Mouse (Mus musculus) R1 (cell line): ENCODE results near the gene Hsd11b1.
"Not testable (repeated sequence)": the region's sequence is repeated elsewhere in the genome, so short reads cannot be mapped to it uniquely, and the experiment has no call there.

Experiments
- DNase-seq: peaks from one replicate; pipeline ENCODE4 v3.0.0-alpha.2; 2018; ENCODE audit warnings: low read depth, low spot score

Hsd11b1 gene

GRCm38 (mm10) chr1:193263955-193264598 is at the start of gene Hsd11b1:
TSS of gene Hsd11b1 (minus strand) at chr1:193264075.
- no peak for DNase-seq

- DNase-seq: no peak
Measured at GRCm38 (mm10) chr1:193311596-193311995, 47.7 kb upstream of the Hsd11b1 start.

GRCm38 (mm10) chr1:193310519-193311085 is 46.7 kb upstream of the Hsd11b1 start:
- no peak for DNase-seq

GRCm38 (mm10) chr1:193309785-193310518 is 46.1 kb upstream of the Hsd11b1 start:
- DNase-seq: no peak

GRCm38 (mm10) chr1:193306832-193307231 is 43.0 kb upstream of the Hsd11b1 start:
- no peak for DNase-seq

- no peak for DNase-seq
Measured at GRCm38 (mm10) chr1:193305386-193305785, 41.5 kb upstream of the Hsd11b1 start.

- DNase-seq: no peak
Measured at GRCm38 (mm10) chr1:193303096-193303495, 39.2 kb upstream of the Hsd11b1 start.

- no peak for DNase-seq
Measured at GRCm38 (mm10) chr1:193302093-193302405, 38.2 kb upstream of the Hsd11b1 start.

GRCm38 (mm10) chr1:193301216-193302092 is 37.6 kb upstream of the Hsd11b1 start:
- DNase-seq: peak; percentile 55

- DNase-seq: no peak
Measured at GRCm38 (mm10) chr1:193299995-193300394, 36.1 kb upstream of the Hsd11b1 start.

- DNase-seq: no peak
Measured at GRCm38 (mm10) chr1:193298141-193298765, 34.4 kb upstream of the Hsd11b1 start.

- no peak for DNase-seq
Measured at GRCm38 (mm10) chr1:193295920-193296319, 32.0 kb upstream of the Hsd11b1 start.

- DNase-seq: no peak
Measured at GRCm38 (mm10) chr1:193293926-193294325, 30.1 kb upstream of the Hsd11b1 start.

- no peak for DNase-seq
Measured at GRCm38 (mm10) chr1:193293039-193293438, 29.2 kb upstream of the Hsd11b1 start.

- DNase-seq: no peak
Measured at GRCm38 (mm10) chr1:193290686-193291085, 26.8 kb upstream of the Hsd11b1 start.

- DNase-seq: no peak
Measured at GRCm38 (mm10) chr1:193289914-193290313, 26.0 kb upstream of the Hsd11b1 start.

- no peak for DNase-seq
Measured at GRCm38 (mm10) chr1:193289076-193289475, 25.2 kb upstream of the Hsd11b1 start.

GRCm38 (mm10) chr1:193287578-193287977 is 23.7 kb upstream of the Hsd11b1 start:
- DNase-seq: no peak

GRCm38 (mm10) chr1:193285766-193286325 is 22.0 kb upstream of the Hsd11b1 start:
- DNase-seq: not testable (repeated sequence)

GRCm38 (mm10) chr1:193284228-193284779 is 20.4 kb upstream of the Hsd11b1 start:
- no peak for DNase-seq

- no peak for DNase-seq
Measured at GRCm38 (mm10) chr1:193281344-193281743, 17.5 kb upstream of the Hsd11b1 start.
